Mouse (Mus musculus) hindbrain, postnatal 0 days (tissue): ENCODE data around the gene Slc6a6. TPM values are rescaled to one million over a fixed set of nuclear protein-coding genes. Genes with fewer than 3 reads are reported as not detected.
A peak's percentile ranks its signal among the peaks of the same experiment; 100 is the strongest.

Experiments
- ATAC-seq: fragments of 200-750 bp; cut with Nextera tagmentation; 2 replicates; pipeline ENCODE4 v1.8.0; 2017; ENCODE audit warnings: mild to moderate bottlenecking, moderate TSS enrichment, moderate library complexity
- DNase-seq: peaks from one replicate; pipeline ENCODE4 v3.0.0-alpha.2; 2015; ENCODE audit warnings: low spot score
- H3K27ac ChIP-seq: fragments of 300-500 bp; sonication (generic); 2 replicates; pipeline ENCODE4 v1.5.1; 2014; ENCODE audit warnings: mild to moderate bottlenecking
- H3K27me3 ChIP-seq: fragments of 300-500 bp; sonication (generic); 2 replicates; pipeline ENCODE4 v1.6.1; 2014; ENCODE audit warnings: low read length, mixed read lengths; ENCODE audit not compliant: insufficient read depth
- H3K36me3 ChIP-seq: fragments of 300-500 bp; sonication (generic); 2 replicates; pipeline ENCODE4 v1.6.1; 2014; ENCODE audit warnings: low read length, mixed read lengths; ENCODE audit not compliant: insufficient read depth
- H3K4me1 ChIP-seq: fragments of 300-500 bp; sonication (generic); 2 replicates; pipeline ENCODE4 v1.6.1; 2014; ENCODE audit warnings: antibody characterized with exemption, low read length, mixed read lengths; ENCODE audit not compliant: insufficient read depth
- H3K4me2 ChIP-seq: fragments of 300-500 bp; sonication (generic); 2 replicates; pipeline ENCODE4 v1.6.1; 2014; ENCODE audit warnings: low read depth, mild to moderate bottlenecking, low read length, moderate library complexity, mixed read lengths
- H3K4me3 ChIP-seq: fragments of 300-500 bp; sonication (generic); 2 replicates; pipeline ENCODE4 v1.5.1; 2014; ENCODE audit warnings: low read length
- H3K9ac ChIP-seq: fragments of 300-500 bp; sonication (generic); replicated peaks from 2 replicates; pipeline ENCODE4 v1.6.1; 2014; ENCODE audit warnings: mild to moderate bottlenecking, low read length, moderate library complexity, mixed read lengths
- H3K9me3 ChIP-seq: fragments of 300-500 bp; sonication (generic); 2 replicates; pipeline ENCODE4 v1.6.1; 2016; ENCODE audit warnings: low read length, mixed read lengths
- CTCF ChIP-seq: IDR thresholded peaks from 2 replicates; pipeline ENCODE4 v1.5.1; 2016; ENCODE audit warnings: antibody characterized with exemption, control low read depth, low read depth
- WGBS: fragments of 180-500 bp; shearing (Covaris S2); extraction: QIAGEN DNeasy Blood & Tissue Kit; methylation state at CpG from one replicate; pipeline ENCODE4 v1.1.7; 2014; 5-methylcytosine and 5-hydroxymethylcytosine counted together
- polyA plus RNA-seq: library from polyadenylated mRNA; unstranded; fragments of >200 nt; fragmentation: Nextera tagmentation; extraction: Ambion mirVana; gene quantifications from 2 replicates; pipeline ENCODE4 v1.2.1, GENCODE M21; 2015
- total RNA-seq: library from RNA; depleted of rRNA; stranded (reverse); fragments of >200 nt; gene quantifications from 2 replicates; pipeline ENCODE4 v1.2.3, GENCODE M21; 2014

The Slc6a6 gene
- total and polyA plus RNA-seq, 2 experiments from 2014 or later, result 78.2 to 119 TPM

- DNase-seq, result no peak
- Histone ChIP-seq H3K4me2 (no peak overlapping the region), H3K4me1 (peaks cover 19% of the 10 kb centered on the region), H3K9ac (no peak overlapping the region), H3K9me3 (no peaks in the 10 kb centered on the region), H3K27me3 (no peaks in the 10 kb centered on the region; the same call in 1 of the 2 replicates), H3K27ac (no peak overlapping the region), H3K36me3 (peaks cover 19% of the 10 kb centered on the region; the same call in 1 of the 2 replicates), H3K4me3 (no peak overlapping the region)
- TF ChIP-seq CTCF, result no peak
- ATAC-seq, result 0 out of 2 replicates have a peak, but pooled peaks have one; percentile 13
- 72% methylated on average over 1 of the region's 1 CpGs for WGBS
These were observed 15.0 kb downstream of the Slc6a6 start for GRCm38 (mm10) chr6:91698831-91699230.

GRCm38 (mm10) chr6:91699482-91700200 is 15.8 kb downstream of the Slc6a6 start:
- DNase-seq, result no peak
- Histone ChIP-seq H3K4me2 (no peak overlapping the region), H3K27me3 (no peaks in the 10 kb centered on the region; the same call in 1 of the 2 replicates), H3K9ac (no peak overlapping the region), H3K27ac (no peak overlapping the region), H3K36me3 (peaks cover 21% of the 10 kb centered on the region; the same call in 1 of the 2 replicates), H3K4me3 (no peak overlapping the region), H3K4me1 (peaks cover 14% of the 10 kb centered on the region), H3K9me3 (no peaks in the 10 kb centered on the region)
- TF ChIP-seq CTCF, result no peak
- ATAC-seq, result no peak
- WGBS, result 79% methylated on average over 4 of the region's 4 CpGs

GRCm38 (mm10) chr6:91700823-91701621 is 17.2 kb downstream of the Slc6a6 start:
- 65% methylated on average over 11 of the region's 11 CpGs for WGBS
- H3K27me3 ChIP-seq, result no peaks in the 10 kb centered on the region; the same call in 1 of the 2 replicates
- no peak overlapping the region for H3K4me3 ChIP-seq
- H3K4me1 ChIP-seq, result peaks cover 6% of the 10 kb centered on the region; the same call in 1 of the 2 replicates
- no peak for TF ChIP-seq CTCF
- no peak overlapping the region for H3K27ac ChIP-seq
- no peak overlapping the region for H3K9ac ChIP-seq
- H3K4me2 ChIP-seq, result no peak overlapping the region
- peaks cover 21% of the 10 kb centered on the region; the same call in 1 of the 2 replicates for H3K36me3 ChIP-seq
- no peak for ATAC-seq
- no peaks in the 10 kb centered on the region for H3K9me3 ChIP-seq
- DNase-seq, result no peak

- 90% methylated on average over 2 of the region's 2 CpGs for WGBS
- DNase-seq, result no peak
- peaks cover 21% of the 10 kb centered on the region; the same call in 1 of the 2 replicates for H3K36me3 ChIP-seq
- peaks cover 6% of the 10 kb centered on the region; the same call in 1 of the 2 replicates for H3K4me1 ChIP-seq
- no peak overlapping the region for H3K4me2 ChIP-seq
- no peak for TF ChIP-seq CTCF
- H3K27ac ChIP-seq, result no peak overlapping the region
- H3K9me3 ChIP-seq, result no peaks in the 10 kb centered on the region
- H3K4me3 ChIP-seq, result no peak overlapping the region
- no peak for ATAC-seq
- H3K27me3 ChIP-seq, result no peaks in the 10 kb centered on the region
- H3K9ac ChIP-seq, result no peak overlapping the region
These were observed 19.6 kb downstream of the Slc6a6 start for GRCm38 (mm10) chr6:91703459-91703858.

GRCm38 (mm10) chr6:91704446-91704845 is 20.6 kb downstream of the Slc6a6 start:
- Histone ChIP-seq H3K4me1 (peaks cover 8% of the 10 kb centered on the region; the same call in 1 of the 2 replicates), H3K9me3 (no peaks in the 10 kb centered on the region), H3K4me2 (no peak overlapping the region), H3K4me3 (no peak overlapping the region), H3K27ac (no peak overlapping the region), H3K9ac (no peak overlapping the region), H3K36me3 (peaks cover 21% of the 10 kb centered on the region; the same call in 1 of the 2 replicates), H3K27me3 (no peaks in the 10 kb centered on the region)
- no peak for ATAC-seq
- TF ChIP-seq CTCF, result no peak
- DNase-seq, result no peak
- 84% methylated on average over 1 of the region's 1 CpGs for WGBS

GRCm38 (mm10) chr6:91705651-91706050 is 21.8 kb downstream of the Slc6a6 start:
- Histone ChIP-seq H3K4me3 (no peak overlapping the region), H3K9me3 (no peaks in the 10 kb centered on the region), H3K27me3 (no peaks in the 10 kb centered on the region), H3K4me2 (no peak overlapping the region), H3K27ac (no peak overlapping the region), H3K9ac (no peak overlapping the region), H3K4me1 (peaks cover 8% of the 10 kb centered on the region; the same call in 1 of the 2 replicates), H3K36me3 (peaks cover 18% of the 10 kb centered on the region; the same call in 1 of the 2 replicates)
- WGBS, result 70% methylated on average over 4 of the region's 4 CpGs
- ATAC-seq, result no peak
- TF ChIP-seq CTCF, result no peak
- DNase-seq, result no peak
